Mouse (Mus musculus) heart, embryonic 14.5 days (tissue): ENCODE results near the gene Rhox13. TPM values are rescaled to one million over a fixed set of nuclear protein-coding genes. Genes with fewer than 3 reads are reported as not detected.

Experiments
- ATAC-seq: fragments of 200-750 bp; cut with Nextera tagmentation; 2 replicates; pipeline ENCODE4 v1.8.0; 2017; ENCODE audit warnings: low read depth, moderate TSS enrichment; ENCODE audit not compliant: insufficient number of reproducible peaks, insufficient read depth, low FRiP score
- H3K27ac ChIP-seq, 2 experiments: fragments of 200-500 bp in 1 of 2; fragments of 300-500 bp in 1 of 2; sonication (generic) in 1 of 2; replicated peaks in 1 of 2; 2 replicates each; pipeline ENCODE4 v1.5.1; 2012 to 2014; ENCODE audit warnings: low read depth in 2 of 2, low read length in 2 of 2, control low read depth in 1 of 2, mild to moderate bottlenecking in 1 of 2, mixed read lengths in 1 of 2; ENCODE audit not compliant: control insufficient read depth in 1 of 2, insufficient read depth in 1 of 2
- H3K27me3 ChIP-seq: fragments of 300-500 bp; sonication (generic); 2 replicates; pipeline ENCODE4 v1.6.1; 2014; ENCODE audit warnings: mild to moderate bottlenecking, low read length, control low read depth; ENCODE audit not compliant: control insufficient read depth, insufficient read depth
- H3K36me3 ChIP-seq: fragments of 300-500 bp; sonication (generic); 2 replicates; pipeline ENCODE4 v1.6.1; 2014; ENCODE audit warnings: mild to moderate bottlenecking, control low read depth, low read length, mixed read lengths; ENCODE audit not compliant: control insufficient read depth, insufficient read depth
- H3K4me1 ChIP-seq, 2 experiments: fragments of 200-500 bp in 1 of 2; fragments of 300-500 bp in 1 of 2; sonication (generic) in 1 of 2; 2 replicates each; pipeline ENCODE4 v1.6.1; 2012 to 2014; ENCODE audit warnings: low read length in 2 of 2, control low read depth in 1 of 2, mixed read lengths in 1 of 2; ENCODE audit not compliant: control insufficient read depth in 2 of 2, insufficient read depth in 2 of 2
- H3K4me2 ChIP-seq: fragments of 300-500 bp; sonication (generic); 2 replicates; pipeline ENCODE4 v1.6.1; 2014; ENCODE audit warnings: mild to moderate bottlenecking, low read length
- H3K4me3 ChIP-seq, 2 experiments: fragments of 200-500 bp in 1 of 2; fragments of 300-500 bp in 1 of 2; sonication (generic) in 1 of 2; 2 replicates each; pipeline ENCODE4 v1.5.1; 2012 to 2014; ENCODE audit warnings: low read length in 2 of 2, mild to moderate bottlenecking in 2 of 2, control low read depth in 1 of 2, low read depth in 1 of 2, moderate library complexity in 1 of 2; ENCODE audit not compliant: control insufficient read depth in 1 of 2, insufficient read depth in 1 of 2
- H3K9ac ChIP-seq: fragments of 300-500 bp; sonication (generic); 2 replicates; pipeline ENCODE4 v1.6.1; 2014; ENCODE audit warnings: mild to moderate bottlenecking, low read length
- H3K9me3 ChIP-seq: fragments of 300-500 bp; sonication (generic); 2 replicates; pipeline ENCODE4 v1.6.1; 2016; ENCODE audit warnings: low read length, control low read depth; ENCODE audit not compliant: control insufficient read depth
- WGBS: fragments of 180-500 bp; shearing (Covaris S2); extraction: QIAGEN DNeasy Blood & Tissue Kit; methylation state at CpG from one replicate; pipeline ENCODE4 v1.1.7; 2014; 5-methylcytosine and 5-hydroxymethylcytosine counted together
- polyA plus RNA-seq: library from polyadenylated mRNA; unstranded; fragments of >200 nt; fragmentation: Nextera tagmentation; extraction: Ambion mirVana; gene quantifications from 2 replicates; pipeline ENCODE4 v1.2.1, GENCODE M21; 2014

The Rhox13 gene
- polyA plus RNA-seq, 1 experiment from 2014 or later = not detected

DNA sequence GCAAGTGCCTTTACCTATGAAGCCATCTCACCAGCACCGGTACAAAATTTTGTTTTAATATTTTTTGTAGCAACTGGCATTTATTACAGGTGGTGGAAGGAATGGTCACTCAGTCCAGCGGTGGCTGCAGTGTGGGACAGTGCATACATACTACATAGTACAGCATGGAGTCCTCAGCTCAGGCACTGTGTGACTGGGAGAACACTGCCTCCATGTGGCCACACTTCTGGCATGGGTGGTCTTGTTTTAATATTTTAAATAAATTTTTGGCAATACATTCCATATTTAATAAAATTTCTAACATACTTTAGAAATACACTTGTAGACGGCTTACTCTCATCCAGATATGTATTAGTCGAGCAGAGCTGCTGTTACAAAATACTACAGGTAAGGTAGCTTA, 45.6 kb downstream of the Rhox13 start:
- no peak for ATAC-seq
- H3K27ac ChIP-seq = no peak overlapping the region
- no peak overlapping the region for H3K4me3 ChIP-seq
- no peaks in the 10 kb centered on the region for H3K27me3 ChIP-seq
- H3K4me1 ChIP-seq = no peaks in the 10 kb centered on the region
- no peak overlapping the region for H3K4me2 ChIP-seq
- WGBS = 64% methylated on average over 4 of the region's 4 CpGs
- H3K9me3 ChIP-seq = no peaks in the 10 kb centered on the region
- no peaks in the 10 kb centered on the region for H3K36me3 ChIP-seq
- no peak overlapping the region for H3K9ac ChIP-seq

Other genes starting within 250 kb of the Rhox13 start
- gene Rhox8, start 242.3 kb upstream of the Rhox13 start, polyA plus RNA-seq = not detected in 2 replicates
- gene Rhox7b, start 224.0 kb upstream of the Rhox13 start, polyA plus RNA-seq = not detected in 2 replicates
- not detected in 2 replicates for gene Rhox9, start 219.4 kb upstream of the Rhox13 start, polyA plus RNA-seq
- gene Btg1-ps1, start 102.4 kb upstream of the Rhox13 start, polyA plus RNA-seq = not detected in 2 replicates
- not detected in 2 replicates for gene Btg1-ps2, start 78.1 kb upstream of the Rhox13 start, polyA plus RNA-seq
- gene Rhox10, start 54.7 kb upstream of the Rhox13 start, polyA plus RNA-seq = not detected in 2 replicates
- not detected in 2 replicates for gene Rhox11, start 36.1 kb upstream of the Rhox13 start, polyA plus RNA-seq
- gene Rhox12, start 10.3 kb upstream of the Rhox13 start, polyA plus RNA-seq = not detected in 2 replicates
- 2.8 and 3.9 TPM in 2 replicates for gene Zbtb33, start 68.6 kb downstream of the Rhox13 start, polyA plus RNA-seq
- 27.0 and 34.1 TPM in 2 replicates for gene Tmem255a, start 131.2 kb downstream of the Rhox13 start, polyA plus RNA-seq
- 0.04 TPM in 1 of 2 replicates, not detected in the other for gene Atp1b4, start 195.0 kb downstream of the Rhox13 start, polyA plus RNA-seq